In the genomic region with DNA sequence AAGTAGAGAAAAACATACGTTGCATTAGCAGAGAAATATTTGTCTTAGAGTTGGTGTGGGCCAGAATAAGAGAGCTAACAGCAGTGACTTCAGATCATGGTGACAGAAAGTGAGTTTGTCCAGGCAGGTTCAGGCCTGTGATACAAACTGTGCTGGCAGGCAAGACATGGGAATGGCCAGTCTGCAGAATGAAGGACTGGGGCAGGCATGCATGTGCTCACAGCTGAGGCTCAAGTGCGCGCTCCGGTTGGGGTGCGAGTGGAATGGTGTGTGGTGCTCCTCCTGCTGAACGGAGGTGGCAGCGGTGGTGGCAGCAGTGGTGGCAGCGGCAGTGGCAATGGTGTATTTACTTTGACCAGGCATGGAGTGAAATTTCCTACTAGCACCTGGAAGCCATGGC, we compare ENCODE assay signal across 16 mouse cellular contexts.
DNase-seq lines count a peak whose midpoint lies in the region; ATAC-seq lines count a peak whose summit lies in the region.
"Had no signal": no experiment of that assay in that cellular context is flagged by ENCODE, and none has a peak within 500 bp of the region (broad histone marks: within the 10 kb centered on the region; RNA-seq: fewer than 3 reads in every experiment).

No protein-coding gene starts in this region.

- H3K27ac ChIP-seq in heart, embryonic 11.5 days (ENCODE audit: low read depth, low read length): no peak overlapping the region
- H3K27ac ChIP-seq in kidney, embryonic 15.5 days: no peak overlapping the region
- no peak overlapping the region for H3K27ac ChIP-seq in stomach, embryonic 16.5 days (ENCODE audit: low read length)
- H3K27ac ChIP-seq: limb, embryonic 12.5 days; liver, embryonic 15.5 days; neural tube, embryonic 13.5 days had no signal

- H3K4me1 ChIP-seq in heart, embryonic 11.5 days (ENCODE audit: control insufficient read depth, insufficient read depth, low read length): peaks cover 10% of the 10 kb centered on the region
- H3K4me1 ChIP-seq in kidney, embryonic 15.5 days: no peaks in the 10 kb centered on the region
- H3K4me1 ChIP-seq in stomach, embryonic 16.5 days (ENCODE audit: control insufficient read depth, insufficient read depth, low read length): 0 out of 2 replicates have a peak, but pooled peaks cover 3% of the 10 kb centered on the region
- H3K4me1 ChIP-seq: liver, embryonic 15.5 days had no signal

- intact Hi-C loops in heart, postnatal 25 days (cut with DNase I): no loop called here

- H3K4me3 ChIP-seq in heart, embryonic 11.5 days (ENCODE audit: low read depth, low read length): no peak overlapping the region
- H3K4me3 ChIP-seq in kidney, embryonic 15.5 days (replicated peaks): no peak overlapping the region
- no peak overlapping the region for H3K4me3 ChIP-seq in stomach, embryonic 16.5 days (replicated peaks; ENCODE audit: low read length)
- H3K4me3 ChIP-seq: hindbrain, embryonic 10.5 days; limb, embryonic 12.5 days; liver, embryonic 15.5 days; neural tube, embryonic 13.5 days had no signal

- H3K9me3 ChIP-seq in heart, embryonic 11.5 days (replicated peaks; ENCODE audit: control insufficient read depth, low read length): no peaks in the 10 kb centered on the region
- H3K9me3 ChIP-seq in kidney, embryonic 15.5 days (replicated peaks): no peaks in the 10 kb centered on the region
- H3K9me3 ChIP-seq in stomach, embryonic 16.5 days (replicated peaks; ENCODE audit: control insufficient read depth, low read length): no peaks in the 10 kb centered on the region
- H3K9me3 ChIP-seq: hindbrain, embryonic 10.5 days; limb, embryonic 12.5 days; liver, embryonic 15.5 days; neural tube, embryonic 13.5 days had no signal

- no peak for ATAC-seq in heart, embryonic 11.5 days (replicated peaks; ENCODE audit: insufficient number of reproducible peaks, low FRiP score, low TSS enrichment)
- ATAC-seq in kidney, embryonic 15.5 days (replicated peaks; ENCODE audit: low FRiP score): 0 out of 2 replicates have a peak, but pooled peaks have one; percentile 18
- no peak for ATAC-seq in stomach, embryonic 16.5 days (ENCODE audit: insufficient read depth, low FRiP score)
- ATAC-seq: intestine, postnatal 0 days had no signal

- no peaks in the 10 kb centered on the region for H3K36me3 ChIP-seq in heart, embryonic 11.5 days (ENCODE audit: control insufficient read depth, insufficient read depth, low read length)
- H3K36me3 ChIP-seq in kidney, embryonic 15.5 days: no peaks in the 10 kb centered on the region
- H3K36me3 ChIP-seq in stomach, embryonic 16.5 days (ENCODE audit: control insufficient read depth, insufficient read depth, low read length): no peaks in the 10 kb centered on the region
- H3K36me3 ChIP-seq: hindbrain, embryonic 10.5 days; limb, embryonic 12.5 days; liver, embryonic 15.5 days; neural tube, embryonic 13.5 days had no signal

- WGBS in heart, embryonic 11.5 days (ENCODE audit: insufficient replicate concordance): 54% methylated on average over 8 of the region's 8 CpGs
- WGBS in kidney, embryonic 15.5 days: 63% methylated on average over 8 of the region's 8 CpGs
- 50% methylated on average over 8 of the region's 8 CpGs for WGBS in stomach, embryonic 16.5 days

- H3K27me3 ChIP-seq in heart, embryonic 11.5 days (ENCODE audit: control insufficient read depth, insufficient read depth, low read length): no peaks in the 10 kb centered on the region; the same call in 1 of the 2 replicates
- H3K27me3 ChIP-seq in kidney, embryonic 15.5 days: no peaks in the 10 kb centered on the region
- no peaks in the 10 kb centered on the region for H3K27me3 ChIP-seq in stomach, embryonic 16.5 days (ENCODE audit: control insufficient read depth, insufficient read depth, low read length)
- H3K27me3 ChIP-seq: limb, embryonic 12.5 days; liver, embryonic 15.5 days; neural tube, embryonic 13.5 days had no signal

- DNase-seq in heart, postnatal 25 days (ENCODE audit: low spot score): no peak
- DNase-seq in kidney, adult 9 months: no peak
- peak; percentile 14 for DNase-seq in retina, embryonic 14.5 days (ENCODE audit: low spot score)
- DNase-seq in retina, postnatal 1 day: no peak
- DNase-seq in adrenal gland, postnatal 36 days: no peak
- DNase-seq: gastrocnemius, postnatal 10 days; layer of hippocampus, postnatal 36 days; right cerebral cortex, postnatal 4 days had no signal

- peak overlapping the region; percentile 56 for H3K9ac ChIP-seq in heart, embryonic 11.5 days (ENCODE audit: low read depth, low read length)
- H3K9ac ChIP-seq in kidney, embryonic 15.5 days: no peak overlapping the region
- no peak overlapping the region for H3K9ac ChIP-seq in stomach, embryonic 16.5 days (ENCODE audit: low read length)
- H3K9ac ChIP-seq: limb, embryonic 12.5 days; liver, embryonic 15.5 days; neural tube, embryonic 13.5 days had no signal

- peak overlapping the region; percentile 47 for H3K4me2 ChIP-seq in heart, embryonic 11.5 days
- H3K4me2 ChIP-seq in kidney, embryonic 15.5 days: peak overlapping the region; percentile 30
- H3K4me2 ChIP-seq in stomach, embryonic 16.5 days (ENCODE audit: low read depth, low read length): peak overlapping the region; percentile 11
- H3K4me2 ChIP-seq: limb, embryonic 12.5 days; liver, embryonic 15.5 days; neural tube, embryonic 13.5 days had no signal
